Mouse (Mus musculus) CH12.LX (cell line): ENCODE measurements around the gene Cryba1. TPM values are rescaled to one million over a fixed set of nuclear protein-coding genes. Genes with fewer than 3 reads are reported as not detected.

Source experiments
- DNase-seq: peaks from one replicate; pipeline ENCODE4 v3.0.0-alpha.2; 2013; ENCODE audit errors: extremely low read depth
- H3K27ac ChIP-seq: 2 replicates; pipeline ENCODE4 v1.5.1; 2012; ENCODE audit warnings: low read depth, mild to moderate bottlenecking, control low read depth, moderate library complexity; ENCODE audit not compliant: insufficient read depth
- H3K27me3 ChIP-seq: replicated peaks from 2 replicates; pipeline ENCODE3; 2012; ENCODE audit warnings: inconsistent platforms
- H3K36me3 ChIP-seq, 2 experiments: replicated peaks in 1 of 2; 2 replicates each; pipeline versions ENCODE3 to v1.6.1; 2012; ENCODE audit warnings: inconsistent platforms in 1 of 2, low read length in 1 of 2, mild to moderate bottlenecking in 1 of 2, mixed read lengths in 1 of 2, moderate library complexity in 1 of 2; ENCODE audit not compliant: control insufficient read depth in 1 of 2, insufficient read depth in 1 of 2
- H3K4me1 ChIP-seq, 2 experiments: 2 replicates each; pipeline ENCODE4 v1.6.1; 2012; ENCODE audit warnings: inconsistent platforms in 1 of 2, moderate library complexity in 1 of 2; ENCODE audit not compliant: insufficient read depth in 2 of 2, control insufficient read depth in 1 of 2
- H3K4me2 ChIP-seq: 2 replicates; pipeline ENCODE4 v1.6.1; 2012; ENCODE audit warnings: low read depth, mild to moderate bottlenecking, control low read depth; ENCODE audit not compliant: poor library complexity, insufficient read depth, severe bottlenecking
- H3K4me3 ChIP-seq, 3 experiments: fragments of 150-350 bp in 1 of 3; sonication (generic) in 1 of 3; replicated peaks in 1 of 3; 2 replicates each; pipeline versions ENCODE3 to v1.5.1; 2011 to 2012; ENCODE audit warnings: low read depth in 2 of 3, low read length in 2 of 3, mild to moderate bottlenecking in 2 of 3, moderate library complexity in 2 of 3, control low read depth in 1 of 3, improper control_type of control experiment in 1 of 3, inconsistent platforms in 1 of 3, mixed read lengths in 1 of 3; ENCODE audit not compliant: poor library complexity in 1 of 3
- H3K79me2 ChIP-seq: replicated peaks from 2 replicates; pipeline ENCODE4 v1.6.1; 2012; ENCODE audit warnings: mild to moderate bottlenecking, moderate library complexity; ENCODE audit not compliant: control insufficient read depth, poor library complexity, insufficient read depth, severe bottlenecking; ENCODE audit errors: extremely low read depth
- H3K9ac ChIP-seq: 2 replicates; pipeline ENCODE4 v1.6.1; 2012; ENCODE audit warnings: low read depth, mild to moderate bottlenecking, control low read depth, moderate library complexity; ENCODE audit not compliant: insufficient read depth
- H3K9me3 ChIP-seq: replicated peaks from 2 replicates; pipeline ENCODE3; 2012; ENCODE audit warnings: low read length, inconsistent platforms, mixed read lengths
- CTCF ChIP-seq, 2 experiments: IDR thresholded peaks in 1 of 2; conservative IDR thresholded peaks in 1 of 2; 2 replicates each; pipeline ENCODE4 v1.5.1; 2011 to 2012; ENCODE audit warnings: low read depth in 2 of 2, low read length in 2 of 2, improper control_type of control experiment in 1 of 2, inconsistent platforms in 1 of 2, mild to moderate bottlenecking in 1 of 2, moderate library complexity in 1 of 2
- IRF4 ChIP-seq: IDR thresholded peaks from 2 replicates; pipeline ENCODE4 v1.6.1; 2014; ENCODE audit warnings: low read depth, mild to moderate bottlenecking, inconsistent platforms, low read length, improper control_type of control experiment
- JUN ChIP-seq: IDR thresholded peaks from 2 replicates; pipeline ENCODE4 v1.6.1; 2011; ENCODE audit warnings: low read depth, mild to moderate bottlenecking, low read length, improper control_type of control experiment, moderate library complexity; ENCODE audit not compliant: insufficient read depth
- MXI1 ChIP-seq: IDR thresholded peaks from 2 replicates; pipeline ENCODE4 v1.6.1; 2011; ENCODE audit warnings: mild to moderate bottlenecking, low read depth, low read length, improper control_type of control experiment
- NELFE ChIP-seq: IDR thresholded peaks from 2 replicates; pipeline ENCODE4 v1.6.1; 2011; ENCODE audit warnings: low read depth, low read length, improper control_type of control experiment
- PAX5 ChIP-seq: IDR thresholded peaks from 2 replicates; pipeline ENCODE4 v1.6.1; 2012; ENCODE audit warnings: low read length, inconsistent platforms, mixed read lengths
- POLR2A ChIP-seq: IDR thresholded peaks from 2 replicates; pipeline ENCODE4 v1.6.1; 2011; ENCODE audit warnings: low read depth, mild to moderate bottlenecking, improper control_type of control experiment, low read length
- POLR2AphosphoS2 ChIP-seq: IDR thresholded peaks from 2 replicates; pipeline ENCODE4 v1.6.1; 2011; ENCODE audit warnings: low read depth, low read length, improper control_type of control experiment
- RAD21 ChIP-seq: IDR thresholded peaks from 2 replicates; pipeline ENCODE4 v1.6.1; 2011; ENCODE audit warnings: low read depth, mild to moderate bottlenecking, low read length, improper control_type of control experiment, moderate library complexity
- SMC3 ChIP-seq: IDR thresholded peaks from 2 replicates; pipeline ENCODE4 v1.6.1; 2011; ENCODE audit warnings: low read depth, low read length, improper control_type of control experiment
- UBTF ChIP-seq: IDR thresholded peaks from 2 replicates; pipeline ENCODE4 v1.6.1; 2012; ENCODE audit warnings: low read depth, mild to moderate bottlenecking, inconsistent platforms, low read length, improper control_type of control experiment, moderate library complexity
- USF2 ChIP-seq: conservative IDR thresholded peaks from 2 replicates; pipeline ENCODE4 v1.6.1; 2011; ENCODE audit warnings: low read depth, low read length, improper control_type of control experiment
- ZKSCAN1 ChIP-seq: IDR thresholded peaks from 2 replicates; pipeline ENCODE4 v1.6.1; 2012; ENCODE audit warnings: low read depth, inconsistent platforms, low read length, improper control_type of control experiment, borderline replicate concordance
- ZMIZ1 ChIP-seq: IDR thresholded peaks from 2 replicates; pipeline ENCODE4 v1.6.1; 2012; ENCODE audit warnings: low read depth, mild to moderate bottlenecking, inconsistent platforms, low read length, improper control_type of control experiment
- ZNF384 ChIP-seq: IDR thresholded peaks from 2 replicates; pipeline ENCODE4 v1.6.1; 2012; ENCODE audit warnings: low read depth, low read length, improper control_type of control experiment, inconsistent platforms
- dilution Hi-C: fragments of 300-500 bp; cut with MboI; formaldehyde crosslinking; loops from 2 replicates; pipeline ENCODE4 v1.14.3; 2020; ENCODE audit warnings: low sequenced_read_pairs; ENCODE audit not compliant: extremely low pct_unique_long_range_greater_than_20kb, extremely low pct_ligation_motif_present
- in situ Hi-C: fragments of 300-500 bp; cut with MboI; formaldehyde crosslinking; loops from 3 replicates; pipeline ENCODE4 v1.14.3; 2019; ENCODE audit warnings: low sequenced_read_pairs, low pct_ligation_motif_present, low pct_unique_long_range_greater_than_20kb, mixed read lengths
- polyA plus RNA-seq: library from polyadenylated mRNA; unstranded; fragments of >175 nt; gene quantifications from 2 replicates; pipeline ENCODE4 v1.2.1, GENCODE M21; 2012; ENCODE audit warnings: low read depth; ENCODE audit not compliant: insufficient read length
- total RNA-seq, 2 experiments: library from RNA; depleted of rRNA; stranded (reverse); fragments of 300-350 nt in 1 of 2; fragments of >200 nt in 1 of 2; gene quantifications; 2 replicates each; pipeline ENCODE4 v1.2.3; 2012 to 2014

Gene Cryba1
- total and polyA plus RNA-seq, 3 experiments: not detected

- Histone ChIP-seq H3K4me1 (peaks cover 0 to 12% of the 10 kb centered on the region in 2 experiments; a peak in 2 of 4 replicates), H3K9me3 (no peaks in the 10 kb centered on the region), H3K36me3 (no peaks in the 10 kb centered on the region), H3K4me2 (no peak overlapping the region), H3K79me2 (no peaks in the 10 kb centered on the region), H3K27me3 (no peaks in the 10 kb centered on the region), H3K27ac (no peak overlapping the region), H3K4me3 (no peak overlapping the region), H3K9ac (no peak overlapping the region)
- DNase-seq: no peak
- dilution Hi-C loops (no loop called here), in situ Hi-C loops (no loop called here)
- TF ChIP-seq CTCF (conservative IDR thresholded peaks at IDR 0.05 in 1 of 2, IDR thresholded peaks at IDR 0.05 in 1 of 2; ENCODE audit: low read depth in 2 of 2, low read length in 2 of 2) (no peak), ZNF384 (no peak), UBTF (no peak), NELFE (no peak)
These were observed 45.1 kb downstream of the Cryba1 start for GRCm38 (mm10) chr11:77680018-77680417.

- TF ChIP-seq ZMIZ1: no peak
- TF ChIP-seq RAD21: peak; percentile 23
- peak; percentile 48 to 60 for TF ChIP-seq CTCF (conservative IDR thresholded peaks at IDR 0.05 in 1 of 2, IDR thresholded peaks at IDR 0.05 in 1 of 2; ENCODE audit: low read depth in 2 of 2, low read length in 2 of 2)
- no peak for TF ChIP-seq POLR2A
- TF ChIP-seq POLR2AphosphoS2: no peak
- peak; percentile 29; the same call in 1 of the 2 replicates for TF ChIP-seq SMC3
- H3K9ac ChIP-seq: no peak overlapping the region
- H3K36me3 ChIP-seq: no peaks in the 10 kb centered on the region
- no peaks in the 10 kb centered on the region for H3K27me3 ChIP-seq
- H3K9me3 ChIP-seq: peaks cover 4% of the 10 kb centered on the region
- dilution Hi-C loops: no loop called here
- no peak overlapping the region for H3K27ac ChIP-seq
- no peak overlapping the region for H3K4me3 ChIP-seq
- H3K79me2 ChIP-seq: no peaks in the 10 kb centered on the region
- no peaks in the 10 kb centered on the region for H3K4me1 ChIP-seq
- no peak overlapping the region for H3K4me2 ChIP-seq
- in situ Hi-C loops: no loop called here
- no peak for DNase-seq
These were observed 51.6 kb downstream of the Cryba1 start for GRCm38 (mm10) chr11:77673428-77673991.

- H3K9ac ChIP-seq: no peak overlapping the region
- H3K27me3 ChIP-seq: no peaks in the 10 kb centered on the region
- H3K4me2 ChIP-seq: no peak overlapping the region
- H3K36me3 ChIP-seq: no peaks in the 10 kb centered on the region
- no peaks in the 10 kb centered on the region for H3K4me1 ChIP-seq
- no peak for DNase-seq
- TF ChIP-seq USF2 (no peak), ZKSCAN1 (no peak), PAX5 (no peak), MXI1 (no peak), IRF4 (no peak), JUN (no peak)
- no peak overlapping the region for H3K4me3 ChIP-seq
- no peak overlapping the region for H3K27ac ChIP-seq
- H3K79me2 ChIP-seq: no peaks in the 10 kb centered on the region
- peaks cover 4% of the 10 kb centered on the region for H3K9me3 ChIP-seq
- in situ Hi-C loops (no loop called here), dilution Hi-C loops (no loop called here)
These were observed 52.3 kb downstream of the Cryba1 start for GRCm38 (mm10) chr11:77672746-77673145.

Other genes starting within 250 kb of the Cryba1 start
- 1.7 and 1.9 TPM in 2 replicates for gene Ankrd13b, start 235.6 kb downstream of the Cryba1 start, total RNA-seq (2012; rRNA removed)
- 0.53 and 0.55 TPM in 2 replicates for gene Ankrd13b, start 235.6 kb downstream of the Cryba1 start, total RNA-seq (2014; rRNA removed)
- 2.7 and 2.8 TPM in 2 replicates for gene Ankrd13b, start 235.6 kb downstream of the Cryba1 start, polyA plus RNA-seq
- gene Git1, start 231.7 kb downstream of the Cryba1 start, total RNA-seq (2012; rRNA removed): 28.9 and 30.8 TPM in 2 replicates
- gene Git1, start 231.7 kb downstream of the Cryba1 start, total RNA-seq (2014; rRNA removed): 8.0 and 8.8 TPM in 2 replicates
- gene Git1, start 231.7 kb downstream of the Cryba1 start, polyA plus RNA-seq: 53.3 and 57.8 TPM in 2 replicates
- gene Abhd15, start 210.2 kb downstream of the Cryba1 start, total RNA-seq (2012; rRNA removed): 0.38 and 0.63 TPM in 2 replicates
- gene Abhd15, start 210.2 kb downstream of the Cryba1 start, total RNA-seq (2014; rRNA removed): 0.08 and 0.11 TPM in 2 replicates
- gene Abhd15, start 210.2 kb downstream of the Cryba1 start, polyA plus RNA-seq: 0.23 and 0.38 TPM in 2 replicates
- 11.1 and 12.8 TPM in 2 replicates for gene Trp53i13, start 209.3 kb downstream of the Cryba1 start, total RNA-seq (2012; rRNA removed)
- gene Trp53i13, start 209.3 kb downstream of the Cryba1 start, total RNA-seq (2014; rRNA removed): 6.4 and 6.7 TPM in 2 replicates
- gene Trp53i13, start 209.3 kb downstream of the Cryba1 start, polyA plus RNA-seq: 12.6 and 14.9 TPM in 2 replicates
- gene Gm10392, start 206.1 kb downstream of the Cryba1 start, total RNA-seq (2012; rRNA removed): 0.13 TPM in 1 of 2 replicates, not detected in the other
- 0.30 TPM in 1 of 2 replicates, not detected in the other for gene Gm10392, start 206.1 kb downstream of the Cryba1 start, total RNA-seq (2014; rRNA removed)
- gene Gm10392, start 206.1 kb downstream of the Cryba1 start, polyA plus RNA-seq: 0.17 and 0.53 TPM in 2 replicates
- 8.9 and 10.9 TPM in 2 replicates for gene Taok1, start 117.5 kb downstream of the Cryba1 start, total RNA-seq (2012; rRNA removed)
- 13.7 and 15.7 TPM in 2 replicates for gene Taok1, start 117.5 kb downstream of the Cryba1 start, total RNA-seq (2014; rRNA removed)
- gene Taok1, start 117.5 kb downstream of the Cryba1 start, polyA plus RNA-seq: 9.7 and 11.6 TPM in 2 replicates
- 29.6 and 48.6 TPM in 2 replicates for gene Nufip2, start 39.1 kb downstream of the Cryba1 start, total RNA-seq (2012; rRNA removed)
- gene Nufip2, start 39.1 kb downstream of the Cryba1 start, total RNA-seq (2014; rRNA removed): 53.6 and 55.6 TPM in 2 replicates
- gene Nufip2, start 39.1 kb downstream of the Cryba1 start, polyA plus RNA-seq: 38.8 and 41.2 TPM in 2 replicates
- 15.4 and 16.8 TPM in 2 replicates for gene Myo18a, start 38.0 kb upstream of the Cryba1 start, total RNA-seq (2012; rRNA removed)
- gene Myo18a, start 38.0 kb upstream of the Cryba1 start, total RNA-seq (2014; rRNA removed): 5.2 and 6.3 TPM in 2 replicates
- gene Myo18a, start 38.0 kb upstream of the Cryba1 start, polyA plus RNA-seq: 24.8 and 29.5 TPM in 2 replicates
- gene Gm10277, start 62.5 kb upstream of the Cryba1 start, total RNA-seq (2012; rRNA removed): 0.08 TPM in 1 of 2 replicates, not detected in the other
- not detected in 2 replicates for gene Gm10277, start 62.5 kb upstream of the Cryba1 start, total RNA-seq (2014; rRNA removed)
- 0.10 and 0.11 TPM in 2 replicates for gene Gm10277, start 62.5 kb upstream of the Cryba1 start, polyA plus RNA-seq
- gene Pipox, start 168.8 kb upstream of the Cryba1 start, total RNA-seq (2012; rRNA removed): 0.13 TPM in 1 of 2 replicates, not detected in the other
- 0.15 and 0.21 TPM in 2 replicates for gene Pipox, start 168.8 kb upstream of the Cryba1 start, total RNA-seq (2014; rRNA removed)
- gene Pipox, start 168.8 kb upstream of the Cryba1 start, polyA plus RNA-seq: 0.36 and 0.37 TPM in 2 replicates
- gene Sez6, start 205.5 kb upstream of the Cryba1 start, total RNA-seq (2012; rRNA removed): 0.04 TPM in 1 of 2 replicates, not detected in the other
- not detected in 2 replicates for gene Sez6, start 205.5 kb upstream of the Cryba1 start, total RNA-seq (2014; rRNA removed)
- 0.45 TPM in 1 of 2 replicates, not detected in the other for gene Sez6, start 205.5 kb upstream of the Cryba1 start, polyA plus RNA-seq